Mouse (Mus musculus): Measurements from ENCODE around the gene Itga6. TPM values are rescaled to one million over a fixed set of nuclear protein-coding genes. Genes with fewer than 3 reads are reported as not detected.
"Not testable (repeated sequence)": the region's sequence is repeated elsewhere in the genome, so short reads cannot be mapped to it uniquely, and the experiment has no call there.

Itga6 gene
- polyA plus RNA-seq, 1 experiment from 2014 or later = 47.1 TPM

GRCm38 (mm10) chr2:71720556-71720955, 24.9 kb upstream of the Itga6 start:
- 67% methylated on average over 2 of the region's 2 CpGs for WGBS
- H3K4me2 ChIP-seq; H3K4me3 ChIP-seq (replicated peaks): not testable (repeated sequence)

GRCm38 (mm10) chr2:71722913-71723312, 22.5 kb upstream of the Itga6 start:
- no peaks in the 10 kb centered on the region for H3K36me3 ChIP-seq (replicated peaks)
- no peak overlapping the region for H3K4me2 ChIP-seq
- H3K4me1 ChIP-seq = peaks cover 13% of the 10 kb centered on the region
- 86% methylated on average over 5 of the region's 5 CpGs for WGBS
- no peaks in the 10 kb centered on the region for H3K9me3 ChIP-seq
- ATAC-seq (ENCODE audit: low FRiP score) = no peak
- no peak overlapping the region for H3K4me3 ChIP-seq (replicated peaks)
- H3K9ac ChIP-seq = no peak overlapping the region
- H3K27me3 ChIP-seq = peaks cover 14% of the 10 kb centered on the region; the same call in 1 of the 2 replicates
- no peak overlapping the region for H3K27ac ChIP-seq

More at GRCm38 (mm10) chr2:71720556-71720955, 24.9 kb upstream of the Itga6 start:
- H3K4me1 ChIP-seq = peaks cover 13% of the 10 kb centered on the region
- H3K27ac ChIP-seq; ATAC-seq (ENCODE audit: low FRiP score); H3K36me3 ChIP-seq (replicated peaks); H3K27me3 ChIP-seq; H3K9ac ChIP-seq; H3K9me3 ChIP-seq: not testable (repeated sequence)

- Histone ChIP-seq H3K4me1 (peaks cover 13% of the 10 kb centered on the region), H3K9me3 (no peaks in the 10 kb centered on the region), H3K4me3 (replicated peaks) (no peak overlapping the region), H3K4me2 (no peak overlapping the region), H3K27ac (no peak overlapping the region), H3K9ac (no peak overlapping the region), H3K27me3 (peaks cover 14% of the 10 kb centered on the region; the same call in 1 of the 2 replicates), H3K36me3 (replicated peaks) (no peaks in the 10 kb centered on the region)
- WGBS = 87% methylated on average over 3 of the region's 3 CpGs
- ATAC-seq (ENCODE audit: low FRiP score) = no peak
Observed at GRCm38 (mm10) chr2:71723623-71724022, 21.8 kb upstream of the Itga6 start.

- Histone ChIP-seq H3K4me3 (replicated peaks) (no peak overlapping the region), H3K9me3 (no peaks in the 10 kb centered on the region), H3K36me3 (replicated peaks) (no peaks in the 10 kb centered on the region), H3K4me2 (no peak overlapping the region), H3K27ac (no peak overlapping the region), H3K27me3 (peaks cover 14% of the 10 kb centered on the region; the same call in 1 of the 2 replicates), H3K4me1 (peaks cover 10% of the 10 kb centered on the region), H3K9ac (no peak overlapping the region)
- WGBS = 86% methylated on average over 6 of the region's 6 CpGs
- ATAC-seq (ENCODE audit: low FRiP score) = no peak
Observed at GRCm38 (mm10) chr2:71724028-71724427, 21.4 kb upstream of the Itga6 start.

- H3K27me3 ChIP-seq = peaks cover 14% of the 10 kb centered on the region; the same call in 1 of the 2 replicates
- no peaks in the 10 kb centered on the region for H3K4me1 ChIP-seq
- no peaks in the 10 kb centered on the region for H3K9me3 ChIP-seq
- 100% methylated on average over 1 of the region's 1 CpGs for WGBS
- no peaks in the 10 kb centered on the region for H3K36me3 ChIP-seq (replicated peaks)
- no peak overlapping the region for H3K27ac ChIP-seq
- no peak overlapping the region for H3K4me2 ChIP-seq
- H3K4me3 ChIP-seq (replicated peaks) = no peak overlapping the region
- ATAC-seq (ENCODE audit: low FRiP score) = no peak
- H3K9ac ChIP-seq = no peak overlapping the region
Observed at GRCm38 (mm10) chr2:71725446-71725845, 20.0 kb upstream of the Itga6 start.

GRCm38 (mm10) chr2:71726883-71727676, 18.3 kb upstream of the Itga6 start:
- Histone ChIP-seq H3K27me3 (peaks cover 14% of the 10 kb centered on the region; the same call in 1 of the 2 replicates), H3K27ac (no peak overlapping the region)
- ATAC-seq (ENCODE audit: low FRiP score) = no peak

GRCm38 (mm10) chr2:71728341-71728740, 17.1 kb upstream of the Itga6 start:
- H3K4me3 ChIP-seq (replicated peaks) = no peak overlapping the region
- ATAC-seq (ENCODE audit: low FRiP score) = no peak
- 90% methylated on average over 7 of the region's 7 CpGs for WGBS
- no peaks in the 10 kb centered on the region for H3K4me1 ChIP-seq
- H3K9me3 ChIP-seq = no peaks in the 10 kb centered on the region
- H3K36me3 ChIP-seq (replicated peaks) = no peaks in the 10 kb centered on the region
- H3K9ac ChIP-seq = no peak overlapping the region
- peaks cover 14% of the 10 kb centered on the region; the same call in 1 of the 2 replicates for H3K27me3 ChIP-seq
- no peak overlapping the region for H3K4me2 ChIP-seq
- H3K27ac ChIP-seq = no peak overlapping the region

More at GRCm38 (mm10) chr2:71726883-71727676, 18.3 kb upstream of the Itga6 start:
- no peak overlapping the region for H3K4me2 ChIP-seq
- no peaks in the 10 kb centered on the region for H3K4me1 ChIP-seq
- H3K4me3 ChIP-seq (replicated peaks) = no peak overlapping the region
- no peak overlapping the region for H3K9ac ChIP-seq
- no peaks in the 10 kb centered on the region for H3K9me3 ChIP-seq
- no peaks in the 10 kb centered on the region for H3K36me3 ChIP-seq (replicated peaks)
- 88% methylated on average over 7 of the region's 7 CpGs for WGBS

- 74% methylated on average over 5 of the region's 5 CpGs for WGBS
- H3K27ac ChIP-seq = no peak overlapping the region
Observed at GRCm38 (mm10) chr2:71728796-71729195, 16.6 kb upstream of the Itga6 start.

GRCm38 (mm10) chr2:71730623-71731612, 14.5 kb upstream of the Itga6 start:
- Histone ChIP-seq H3K9me3 (no peaks in the 10 kb centered on the region), H3K4me3 (replicated peaks) (no peak overlapping the region), H3K27me3 (0 out of 2 replicates have a peak, but pooled peaks cover 4% of the 10 kb centered on the region), H3K4me1 (no peaks in the 10 kb centered on the region), H3K27ac (no peak overlapping the region), H3K9ac (no peak overlapping the region), H3K36me3 (replicated peaks) (no peaks in the 10 kb centered on the region), H3K4me2 (no peak overlapping the region)
- WGBS = 91% methylated on average over 20 of the region's 20 CpGs
- ATAC-seq (ENCODE audit: low FRiP score) = no peak

More at GRCm38 (mm10) chr2:71728796-71729195, 16.6 kb upstream of the Itga6 start:
- Histone ChIP-seq H3K27me3 (peaks cover 14% of the 10 kb centered on the region; the same call in 1 of the 2 replicates), H3K4me1 (no peaks in the 10 kb centered on the region), H3K9me3 (no peaks in the 10 kb centered on the region), H3K4me2 (no peak overlapping the region), H3K36me3 (replicated peaks) (no peaks in the 10 kb centered on the region), H3K4me3 (replicated peaks) (no peak overlapping the region), H3K9ac (no peak overlapping the region; the same call in 1 of the 2 replicates)
- no peak for ATAC-seq (ENCODE audit: low FRiP score)

GRCm38 (mm10) chr2:71734792-71735392, 10.5 kb upstream of the Itga6 start:
- Histone ChIP-seq H3K9me3 (0 out of 2 replicates have a peak, but pooled peaks cover 4% of the 10 kb centered on the region), H3K27me3 (no peaks in the 10 kb centered on the region), H3K27ac (no peak overlapping the region), H3K4me1 (peaks cover 7% of the 10 kb centered on the region; the same call in 1 of the 2 replicates), H3K9ac (no peak overlapping the region), H3K4me3 (replicated peaks) (no peak overlapping the region), H3K4me2 (no peak overlapping the region), H3K36me3 (replicated peaks) (no peaks in the 10 kb centered on the region)
- no peak for ATAC-seq (ENCODE audit: low FRiP score)
- WGBS = 87% methylated on average over 9 of the region's 9 CpGs

GRCm38 (mm10) chr2:71735541-71736159, 9.8 kb upstream of the Itga6 start:
- ATAC-seq (ENCODE audit: low FRiP score) = no peak
- Histone ChIP-seq H3K27ac (no peak overlapping the region), H3K27me3 (no peaks in the 10 kb centered on the region), H3K4me2 (no peak overlapping the region), H3K4me3 (replicated peaks) (no peak overlapping the region), H3K36me3 (replicated peaks) (no peaks in the 10 kb centered on the region), H3K4me1 (peaks cover 7% of the 10 kb centered on the region; the same call in 1 of the 2 replicates), H3K9ac (no peak overlapping the region), H3K9me3 (0 out of 2 replicates have a peak, but pooled peaks cover 4% of the 10 kb centered on the region)
- WGBS = 95% methylated on average over 17 of the region's 17 CpGs
